Mouse (Mus musculus) adrenal gland, adult (tissue): ENCODE results near the gene Baiap2l1.
A peak's percentile ranks its signal among the peaks of the same experiment; 100 is the strongest.
"Not testable (repeated sequence)": the region's sequence is repeated elsewhere in the genome, so short reads cannot be mapped to it uniquely, and the experiment has no call there.

ENCODE experiments used
- DNase-seq, 2 experiments: peaks; one replicate each; pipeline ENCODE4 v3.0.0; 2022 to 2023; ENCODE audit warnings: low spot score in 1 of 2; ENCODE audit not compliant: inconsistent age in 2 of 2

Gene Baiap2l1

DNA sequence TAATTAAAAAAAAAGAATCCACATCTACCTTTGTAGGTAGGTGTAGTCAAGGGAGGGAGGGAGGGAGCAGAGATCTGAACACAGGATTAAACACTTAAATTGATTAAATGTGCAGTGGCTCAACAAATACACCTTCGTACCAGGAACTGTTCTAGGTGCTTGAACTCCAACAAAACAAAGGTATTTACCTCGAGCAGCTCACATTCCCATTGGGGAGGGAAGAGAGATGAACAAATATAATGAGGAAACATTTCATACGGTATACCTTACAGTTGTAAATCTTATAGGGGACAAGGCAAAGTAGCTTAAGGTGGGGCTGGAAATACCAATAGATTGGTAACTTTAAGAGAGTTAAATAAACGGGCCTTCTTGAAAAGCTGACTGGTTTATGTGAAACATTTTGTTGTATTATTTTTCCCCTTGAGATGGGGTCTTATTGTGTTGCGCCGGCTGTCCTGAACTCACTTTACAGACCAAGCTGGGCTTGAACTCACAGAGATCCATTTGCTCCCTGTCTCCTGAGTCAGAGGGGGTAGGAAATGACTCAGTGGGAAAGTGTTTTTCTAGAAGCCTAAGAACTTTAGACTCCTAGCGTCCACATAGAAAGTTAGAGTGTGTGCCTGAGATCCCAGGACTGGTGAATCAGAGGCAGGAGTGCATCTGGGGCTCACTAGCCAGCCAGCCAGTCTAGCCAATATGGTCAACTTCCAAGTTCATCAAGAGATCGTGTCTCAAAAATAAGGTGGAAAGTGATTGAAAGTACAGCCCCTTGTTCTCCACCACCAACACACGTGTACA is 5.5 kb downstream of the Baiap2l1 start:
- DNase-seq: no peak

DNA sequence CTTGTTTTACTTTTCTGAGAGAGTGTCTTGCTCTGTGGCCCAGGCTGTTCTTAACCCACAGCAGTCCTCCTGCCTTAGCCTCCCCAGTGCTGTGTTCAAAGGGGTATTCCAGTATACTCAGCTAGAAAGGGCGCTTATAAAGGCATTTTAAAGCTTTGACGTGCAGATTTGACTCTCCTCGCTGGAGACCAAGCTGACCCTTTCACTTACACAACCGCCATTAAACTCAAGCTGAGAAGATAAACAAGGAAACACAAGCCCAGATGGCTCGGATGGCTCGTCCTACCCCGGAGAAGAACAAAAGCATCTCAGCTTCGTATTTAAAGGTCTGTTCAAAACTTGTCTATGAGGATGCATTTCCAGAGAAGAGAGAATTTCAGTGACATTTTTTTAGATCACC is 6.7 kb downstream of the Baiap2l1 start:
- DNase-seq: no peak

DNA sequence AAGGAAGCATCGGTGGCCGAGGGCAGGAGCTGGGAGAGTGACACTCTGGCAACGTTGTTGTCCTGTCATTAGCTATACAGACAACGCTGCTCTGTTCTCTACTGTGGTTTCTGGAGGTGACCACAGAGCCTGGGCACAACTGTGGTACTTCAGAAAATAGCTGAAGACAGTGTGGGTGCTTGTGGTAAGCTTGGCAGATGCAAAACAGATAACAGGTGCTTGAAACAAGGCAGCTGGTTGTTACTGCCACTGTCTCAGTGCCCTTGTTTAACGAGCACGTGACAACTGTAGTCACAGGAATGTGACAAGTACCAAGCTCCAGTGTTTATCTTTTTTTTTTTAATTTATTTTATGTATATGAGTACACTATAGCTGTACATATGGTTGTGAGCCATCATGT is 13.3 kb downstream of the Baiap2l1 start:
- DNase-seq: no peak

DNA sequence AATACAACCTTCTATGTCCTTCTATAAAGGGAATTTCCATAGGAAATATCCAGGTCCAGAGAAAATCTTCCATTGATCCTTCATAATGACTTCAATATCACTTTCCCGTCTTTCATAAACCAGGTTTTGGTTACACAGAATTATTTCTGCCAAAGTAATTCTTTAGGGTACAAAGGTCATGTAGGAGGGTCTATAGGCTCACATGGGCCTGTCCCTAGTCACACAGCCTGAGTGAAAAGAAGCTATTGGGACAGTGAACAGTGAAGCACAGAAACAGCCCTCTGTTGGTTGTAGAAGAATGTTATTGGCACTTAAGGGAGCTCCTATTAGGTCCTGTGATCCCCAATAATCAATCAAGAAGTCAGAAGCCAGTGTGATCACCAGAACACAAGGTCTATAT is 16.8 kb downstream of the Baiap2l1 start:
- DNase-seq: no peak

DNA sequence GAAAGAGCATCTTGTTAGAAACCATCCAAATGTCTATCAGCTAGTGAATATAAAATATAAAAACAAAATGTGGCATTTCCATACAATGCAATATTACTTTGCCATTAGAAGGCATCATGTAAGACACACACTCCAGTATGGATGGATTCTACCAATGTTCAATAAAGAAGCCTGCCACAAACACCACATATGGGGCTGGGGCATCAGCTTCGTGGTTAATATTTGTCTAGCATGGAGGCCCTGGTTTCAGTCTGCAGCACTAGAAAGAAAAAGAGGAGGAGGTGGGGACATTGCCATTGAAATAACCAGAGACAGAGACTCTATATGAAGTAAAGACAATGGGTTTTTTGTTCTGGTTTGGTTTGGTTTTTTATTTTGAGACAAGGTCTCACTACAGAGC is 19.1 kb downstream of the Baiap2l1 start:
- DNase-seq: no peak

DNA sequence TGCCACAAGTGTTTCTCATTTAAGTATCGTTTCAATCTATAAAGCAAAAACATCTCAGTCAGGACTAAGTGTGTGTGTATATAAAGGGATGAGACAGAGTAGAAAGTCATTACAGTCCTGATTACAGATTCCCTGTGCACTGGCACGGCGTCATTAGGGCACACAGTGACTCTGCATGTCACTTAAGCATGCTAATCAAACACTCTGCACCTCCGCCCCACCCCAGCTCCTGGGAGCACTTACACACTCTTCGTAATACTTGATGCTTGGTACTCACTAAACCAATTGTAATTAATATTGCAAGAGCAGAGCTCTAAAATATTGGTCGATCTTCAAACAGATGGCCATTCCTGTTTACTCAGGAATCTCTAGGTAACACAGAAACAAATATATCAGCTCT is 22.6 kb downstream of the Baiap2l1 start:
- DNase-seq: not testable (repeated sequence)

DNA sequence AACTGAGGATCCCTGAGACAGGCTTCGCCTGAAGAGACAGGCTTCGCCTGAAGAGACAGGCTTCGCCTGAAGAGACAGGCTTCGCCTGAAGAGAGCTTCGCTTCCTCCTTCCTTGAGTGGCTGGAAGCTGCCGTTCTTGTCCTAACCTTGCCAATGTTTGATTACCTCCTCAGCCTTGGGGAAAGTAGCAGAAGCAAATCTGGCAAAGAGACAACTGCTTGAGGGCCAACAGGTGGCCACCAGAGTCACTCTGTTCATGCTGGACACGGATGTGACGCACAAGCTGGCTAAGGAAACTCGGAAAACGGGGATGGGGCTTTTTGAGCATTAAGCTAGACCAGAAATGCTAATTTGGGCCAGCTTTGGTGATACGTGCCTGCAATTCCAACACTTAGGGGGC is 23.9 kb downstream of the Baiap2l1 start:
- DNase-seq: no peak

DNA sequence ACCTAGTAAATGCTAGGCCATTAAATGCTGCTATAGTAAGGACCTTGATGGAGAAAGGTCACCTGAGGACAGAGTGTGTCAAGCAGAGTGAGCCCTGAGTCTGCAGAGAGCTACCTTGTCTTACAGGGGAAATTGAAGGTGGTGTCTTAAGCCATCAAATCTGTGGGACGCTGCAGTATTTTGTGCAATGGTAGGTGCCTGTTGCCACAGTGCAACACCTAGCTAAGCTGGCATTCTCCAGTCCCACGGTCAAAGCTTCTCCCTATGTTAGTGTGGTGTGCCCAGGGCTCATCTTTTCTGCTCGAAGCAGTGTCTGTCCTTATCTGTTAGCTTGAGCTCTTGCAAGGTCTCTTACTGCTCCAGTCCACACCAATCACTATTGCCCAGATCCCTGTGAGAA is 35.2 kb downstream of the Baiap2l1 start:
- DNase-seq: peak in 1 of 2 experiments; percentile 78

DNA sequence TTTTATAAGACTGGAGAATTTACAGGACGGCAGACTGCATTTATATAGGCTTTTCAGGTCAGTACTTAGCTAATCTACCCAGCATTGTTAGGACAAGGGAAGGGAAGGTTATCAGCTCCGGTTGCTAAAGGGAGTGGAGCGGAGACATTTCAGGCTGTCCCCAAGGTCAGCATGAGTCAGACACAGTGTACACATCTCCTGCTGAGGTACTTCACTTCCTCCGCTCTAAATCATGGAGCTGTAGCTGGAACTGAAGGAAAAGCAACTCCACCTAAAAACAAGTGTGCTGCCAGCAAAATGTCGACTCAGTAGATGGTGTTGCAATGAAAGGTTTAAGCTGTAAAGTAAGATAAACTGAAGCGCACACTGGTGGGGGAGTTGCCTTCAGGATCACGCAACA is 36.2 kb downstream of the Baiap2l1 start:
- DNase-seq: peak; percentile 84 to 92

DNA sequence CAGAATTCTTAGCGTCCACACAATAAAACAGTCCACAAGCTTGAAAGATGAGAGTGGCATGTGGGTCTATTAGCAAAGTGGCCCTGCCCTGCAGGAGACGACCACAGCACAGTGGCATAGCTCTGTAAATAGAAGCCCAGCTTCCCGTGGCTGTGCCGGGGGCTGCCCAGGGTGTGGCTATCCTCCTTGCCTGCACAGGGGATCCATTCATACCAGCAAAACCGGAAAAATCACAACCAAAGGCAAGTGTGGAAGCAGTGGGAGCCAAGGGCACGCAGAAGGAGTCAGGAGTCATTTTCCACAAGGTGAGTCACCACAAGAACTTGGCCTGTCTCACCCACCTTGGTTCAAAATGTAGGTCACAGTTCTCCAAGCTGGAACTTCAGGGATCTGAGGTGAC is 39.6 kb downstream of the Baiap2l1 start:
- DNase-seq: peak; percentile 47 to 76

DNA sequence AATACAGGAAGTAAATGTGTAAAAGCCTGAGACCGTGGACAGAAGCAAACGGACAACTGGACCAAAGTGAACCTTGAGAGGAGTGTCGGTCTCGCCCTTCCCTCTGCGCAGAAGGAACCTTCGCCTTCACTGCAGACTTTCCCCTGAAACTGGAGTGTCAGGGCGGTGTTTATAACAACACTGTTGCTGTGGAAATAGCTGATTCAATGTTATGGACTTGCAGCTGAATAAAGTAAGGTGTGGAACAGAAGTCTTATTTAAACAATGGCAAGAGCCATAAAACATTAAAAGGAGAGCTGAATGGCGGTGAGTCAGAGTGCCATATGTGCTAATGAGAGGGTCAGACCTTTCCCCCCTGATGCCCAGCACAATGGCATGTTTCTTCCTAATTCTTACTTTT is 40.5 kb downstream of the Baiap2l1 start:
- DNase-seq: no peak

DNA sequence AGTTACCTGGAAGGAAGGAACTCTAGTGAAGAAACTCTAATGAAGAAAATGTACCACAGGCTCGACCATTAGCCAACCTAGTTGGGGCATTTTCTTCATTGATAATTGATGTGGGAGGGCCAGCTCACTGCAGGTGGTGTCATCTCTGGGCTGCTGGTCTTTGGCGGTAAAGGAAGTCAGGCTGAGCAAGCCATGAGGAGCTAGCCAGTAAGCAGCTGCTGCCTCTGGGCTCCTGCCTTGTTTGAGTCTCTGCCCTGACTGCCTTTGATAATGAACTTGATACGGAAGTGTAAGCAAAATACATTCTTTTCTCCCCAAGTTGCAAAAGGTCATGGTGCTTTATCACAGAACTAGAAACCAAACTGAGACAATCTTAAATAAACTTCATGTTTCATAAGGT is 41.5 kb downstream of the Baiap2l1 start:
- no peak for DNase-seq

DNA sequence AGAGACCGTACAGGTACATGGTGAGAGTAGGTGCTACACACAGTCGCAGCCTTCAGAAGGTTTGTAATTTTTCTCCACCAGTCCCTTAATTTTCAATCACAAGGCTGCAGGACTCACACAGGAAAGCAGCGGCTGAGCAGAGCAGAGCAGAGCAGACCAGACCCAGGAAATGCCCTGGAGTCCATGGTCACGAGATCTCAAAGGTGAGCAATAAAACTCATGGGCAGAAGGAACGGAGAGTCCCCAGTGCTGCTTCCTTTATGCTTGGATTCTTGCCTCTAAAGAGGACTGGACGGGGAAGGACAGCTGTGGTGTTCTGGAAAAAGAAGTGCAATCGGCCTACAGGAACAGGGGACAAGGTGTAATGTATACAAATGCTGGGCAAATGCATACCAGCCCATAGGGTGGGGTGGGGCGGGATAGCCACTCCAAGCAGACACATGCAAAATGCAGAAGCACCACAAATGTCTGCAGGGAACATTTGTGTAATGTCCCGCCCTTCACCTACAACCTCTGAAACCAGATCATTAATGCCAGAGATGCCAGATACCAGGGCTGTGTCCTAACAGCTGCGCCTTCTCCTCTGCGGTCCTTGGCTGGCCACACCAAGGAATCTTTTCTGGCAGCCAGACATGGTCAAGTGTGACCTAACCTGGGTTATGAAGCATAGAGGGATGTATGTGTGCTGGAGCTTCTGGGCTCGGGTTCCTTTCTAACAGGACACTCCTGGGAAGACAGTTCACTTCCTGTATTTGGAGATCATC is 43.0 kb downstream of the Baiap2l1 start:
- DNase-seq: no peak

DNA sequence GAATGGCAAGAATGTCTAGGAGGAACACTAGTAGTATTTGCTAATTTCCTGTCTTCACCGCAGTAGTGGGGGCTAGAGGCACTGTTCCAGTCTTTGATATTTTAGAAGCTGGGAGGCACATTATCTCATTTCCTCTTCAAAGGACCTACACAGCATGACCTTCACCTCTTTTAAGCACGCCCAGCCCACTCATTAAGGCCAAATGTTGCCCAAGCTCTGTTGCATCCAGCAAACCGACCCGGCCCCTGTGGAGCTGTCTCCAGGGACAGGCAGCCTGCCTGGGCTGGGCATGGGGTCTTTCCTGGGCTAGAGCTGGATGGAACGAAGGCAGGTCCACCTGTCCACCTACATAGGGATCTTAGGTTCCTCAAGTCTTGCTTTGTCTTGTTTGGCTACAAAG is 44.6 kb downstream of the Baiap2l1 start:
- peak; percentile 61 to 79 for DNase-seq

DNA sequence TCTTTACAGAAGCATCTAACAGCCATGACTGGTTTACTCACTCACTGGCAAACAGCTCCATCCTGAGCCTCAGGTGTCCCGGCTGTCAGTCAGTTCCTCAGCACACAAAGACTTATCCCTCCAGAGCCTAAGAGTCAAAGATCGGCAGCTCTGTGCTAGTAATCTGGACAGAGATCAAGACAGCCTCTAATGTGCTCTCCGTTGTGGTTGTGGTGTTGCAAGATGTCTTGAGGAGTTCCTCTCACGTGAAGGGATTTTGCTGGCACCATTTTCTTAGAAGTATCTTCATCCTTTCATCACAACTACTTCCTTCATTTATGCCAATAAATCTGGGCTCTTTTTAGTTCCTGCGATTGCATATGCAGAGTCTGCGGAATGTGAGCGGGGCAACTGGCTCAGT is 45.7 kb downstream of the Baiap2l1 start:
- no peak for DNase-seq

DNA sequence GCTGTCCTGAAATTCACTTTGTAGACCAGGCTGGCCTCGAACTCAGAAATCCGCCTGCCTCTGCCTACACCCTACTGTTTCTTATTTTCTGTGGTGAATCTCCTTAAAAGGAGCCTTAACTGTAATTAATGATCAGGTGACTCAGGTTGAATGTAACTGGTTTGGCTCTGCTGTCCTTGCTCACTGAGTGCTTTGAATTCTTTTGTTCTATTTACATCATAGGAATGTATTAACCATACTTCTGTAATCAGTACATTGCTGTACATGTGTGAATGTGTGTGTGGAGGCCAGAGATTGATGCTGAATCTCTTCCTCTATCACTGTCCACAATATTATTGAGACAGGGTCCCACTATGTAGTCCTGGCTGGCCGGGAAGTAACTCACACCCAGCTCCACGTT is 49.0 kb downstream of the Baiap2l1 start:
- no peak for DNase-seq

DNA sequence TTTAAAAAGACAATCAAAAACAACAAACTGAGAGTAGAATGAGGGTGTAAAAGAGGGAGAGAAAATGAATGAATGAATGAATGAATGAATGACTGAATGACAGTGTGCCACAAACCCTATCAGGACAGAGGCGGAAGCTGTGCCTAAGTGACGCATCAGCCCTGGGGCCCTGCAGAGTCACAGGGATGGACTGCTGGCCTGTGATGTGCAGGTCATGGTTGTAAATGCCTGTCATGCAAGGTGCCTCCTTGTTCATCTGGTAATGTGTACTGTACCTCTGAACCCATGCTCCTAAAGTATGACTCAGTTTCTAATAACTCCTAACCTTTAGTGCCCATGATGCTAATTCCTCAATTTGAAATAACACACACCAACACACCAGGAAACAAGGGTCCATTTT is 54.8 kb downstream of the Baiap2l1 start:
- no peak for DNase-seq

DNA sequence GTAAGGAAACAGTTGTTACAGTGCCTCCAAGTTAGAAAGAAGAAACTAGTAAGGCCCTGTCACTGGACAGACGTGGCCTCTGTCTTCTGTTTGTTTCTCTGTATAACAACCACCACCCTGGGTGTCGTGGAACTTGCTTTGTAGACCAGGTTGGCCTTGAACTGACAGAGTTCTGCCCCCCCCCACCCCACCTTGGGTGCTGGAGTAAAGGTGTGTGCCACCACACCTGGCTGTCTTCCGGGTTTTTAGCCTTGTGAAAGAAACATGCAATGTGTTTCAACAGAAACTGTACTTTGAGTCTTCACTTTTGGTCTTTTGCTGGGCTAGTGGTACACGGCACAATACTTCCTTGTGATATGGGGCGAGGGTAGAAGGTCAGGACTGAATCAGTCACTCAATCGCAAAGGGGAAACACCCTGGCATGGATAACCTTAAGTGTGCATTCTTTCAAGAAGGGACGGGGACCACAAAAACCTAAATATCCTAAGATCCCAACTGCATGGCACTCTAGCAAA is 61.8 kb downstream of the Baiap2l1 start:
- DNase-seq: no peak

DNA sequence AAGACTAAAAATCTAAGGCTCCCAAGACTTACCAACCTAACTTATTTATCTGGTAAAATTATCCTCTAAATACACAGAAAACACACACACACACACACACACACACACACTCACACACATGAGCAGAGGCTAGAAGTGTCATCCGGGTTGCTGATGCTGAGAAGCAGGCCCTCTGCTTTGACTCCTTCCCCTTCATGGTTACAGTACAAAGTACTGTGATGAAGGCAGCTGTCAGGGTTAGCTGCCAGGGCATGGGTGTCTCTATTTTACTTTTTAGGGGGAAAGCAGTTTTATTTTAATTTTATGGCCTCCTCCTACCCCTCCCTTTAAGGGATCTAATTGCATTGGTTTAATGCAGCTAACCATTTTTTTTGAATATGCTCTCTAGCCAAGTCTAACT is 62.6 kb downstream of the Baiap2l1 start:
- DNase-seq: no peak

DNA sequence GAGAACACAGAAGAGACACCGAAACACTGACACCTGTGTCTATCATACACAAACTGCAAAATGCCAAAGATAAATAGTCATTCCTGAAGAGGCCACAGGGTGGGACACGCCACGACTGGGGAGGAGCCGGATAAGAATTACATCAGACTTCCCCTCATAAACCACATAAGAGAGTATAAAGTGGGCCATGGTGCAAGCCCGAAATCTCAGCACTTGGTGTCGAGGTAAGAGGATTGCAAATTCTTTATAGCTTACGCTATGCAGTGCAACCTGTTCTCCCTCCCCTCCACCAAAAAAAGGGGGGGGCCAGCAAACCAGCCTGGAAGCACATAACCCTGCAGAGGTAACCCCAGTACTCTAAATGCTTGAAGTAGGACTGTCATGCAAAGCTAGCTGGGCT is 63.0 kb downstream of the Baiap2l1 start:
- DNase-seq: no peak

DNA sequence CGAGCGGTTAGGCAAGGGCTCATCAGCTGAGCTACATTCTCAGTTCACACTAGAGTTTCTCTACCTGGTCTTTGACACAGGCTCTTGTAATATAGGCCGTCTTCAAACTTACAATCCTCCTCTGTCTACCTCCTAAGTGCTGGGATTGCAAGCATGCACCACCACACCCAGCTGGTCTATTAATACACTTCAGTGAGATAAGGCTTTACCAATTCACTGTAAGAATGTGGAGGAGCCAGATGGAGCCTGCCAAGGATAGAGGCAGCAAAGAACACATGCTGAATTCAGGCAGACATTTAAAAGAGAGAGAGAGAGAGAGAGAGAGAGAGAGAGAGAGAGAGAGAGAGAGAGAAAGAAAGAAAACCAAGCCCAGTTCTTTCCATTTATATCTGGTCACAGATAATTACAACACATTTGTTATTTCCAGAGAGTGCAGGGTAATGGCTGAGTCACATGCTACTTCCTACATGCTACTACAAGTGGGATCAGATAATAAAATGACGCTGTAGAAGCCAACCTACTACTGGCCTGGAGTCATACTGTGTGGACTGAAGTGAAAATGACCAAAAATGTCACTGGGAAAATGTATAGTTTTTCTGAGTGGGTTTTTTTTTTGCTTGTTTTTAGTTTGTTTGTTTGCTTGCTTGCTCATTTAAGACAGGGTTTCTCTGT is 68.0 kb downstream of the Baiap2l1 start:
- no peak for DNase-seq

DNA sequence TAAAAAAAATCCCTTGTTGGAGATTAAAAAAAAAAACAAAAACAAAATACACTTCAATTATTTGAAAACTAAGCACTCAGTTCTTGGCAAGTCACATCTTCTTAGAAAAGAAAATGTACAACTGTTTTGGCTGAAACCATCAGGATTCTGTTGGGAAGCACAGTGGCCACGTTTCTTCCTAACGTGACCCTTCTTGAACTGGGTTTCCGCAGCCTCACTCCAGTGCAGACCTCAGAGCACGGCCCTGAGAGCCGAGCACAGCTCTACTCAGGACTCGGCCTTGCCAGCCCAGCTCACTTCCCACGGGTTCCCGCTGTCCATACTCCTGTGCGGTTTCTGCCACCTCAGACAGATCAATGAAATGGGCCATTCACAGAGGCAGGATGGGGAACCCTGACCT is 69.5 kb downstream of the Baiap2l1 start:
- no peak for DNase-seq
